Mouse (Mus musculus) fat pad, adult 2 months (tissue): ENCODE data around the gene Uhmk1.

Source experiments
- DNase-seq: peaks from one replicate; pipeline ENCODE4 v3.0.0-alpha.2; 2011; ENCODE audit warnings: low read depth, low spot score; ENCODE audit errors: extremely low read depth

Gene Uhmk1

GRCm38 (mm10) chr1:170175848-170176247 lies 39.3 kb downstream of the Uhmk1 start:
- DNase-seq: no peak

- DNase-seq: peak; percentile 83
Measured at GRCm38 (mm10) chr1:170174814-170175332, 40.3 kb downstream of the Uhmk1 start, which contains the start of gene Uap1. Gene Uap1, minus strand, starts transcription at chr1:170174957.

GRCm38 (mm10) chr1:170173991-170174813 lies 41.0 kb downstream of the Uhmk1 start:
- DNase-seq: no peak

GRCm38 (mm10) chr1:170167781-170168180 lies 47.4 kb downstream of the Uhmk1 start:
- no peak for DNase-seq

GRCm38 (mm10) chr1:170164913-170165312 lies 50.3 kb downstream of the Uhmk1 start:
- DNase-seq: no peak

- DNase-seq: no peak
Measured at GRCm38 (mm10) chr1:170164053-170164614, 51.1 kb downstream of the Uhmk1 start.

GRCm38 (mm10) chr1:170163398-170163943 lies 51.7 kb downstream of the Uhmk1 start:
- DNase-seq: no peak

GRCm38 (mm10) chr1:170161852-170162251 lies 53.3 kb downstream of the Uhmk1 start:
- DNase-seq: no peak

GRCm38 (mm10) chr1:170160397-170160938 lies 54.7 kb downstream of the Uhmk1 start:
- DNase-seq: no peak

- DNase-seq: no peak
Measured at GRCm38 (mm10) chr1:170159707-170160106, 55.5 kb downstream of the Uhmk1 start.

- no peak for DNase-seq
Measured at GRCm38 (mm10) chr1:170155761-170156160, 59.4 kb downstream of the Uhmk1 start.

- no peak for DNase-seq
Measured at GRCm38 (mm10) chr1:170155298-170155697, 59.9 kb downstream of the Uhmk1 start.

- DNase-seq: no peak
Measured at GRCm38 (mm10) chr1:170153986-170154385, 61.2 kb downstream of the Uhmk1 start.

GRCm38 (mm10) chr1:170152552-170152951 lies 62.6 kb downstream of the Uhmk1 start:
- no peak for DNase-seq

GRCm38 (mm10) chr1:170150870-170151269 lies 64.3 kb downstream of the Uhmk1 start:
- no peak for DNase-seq

GRCm38 (mm10) chr1:170149756-170150155 lies 65.4 kb downstream of the Uhmk1 start:
- no peak for DNase-seq

- DNase-seq: no peak
Measured at GRCm38 (mm10) chr1:170148536-170148935, 66.7 kb downstream of the Uhmk1 start.

- DNase-seq: no peak
Measured at GRCm38 (mm10) chr1:170147651-170148448, 67.3 kb downstream of the Uhmk1 start.

GRCm38 (mm10) chr1:170145606-170146005 lies 69.6 kb downstream of the Uhmk1 start:
- no peak for DNase-seq
